Mouse (Mus musculus) limb, embryonic 13.5 days (tissue): ENCODE measurements around the gene Capg. TPM values are rescaled to one million over a fixed set of nuclear protein-coding genes. Genes with fewer than 3 reads are reported as not detected.

Experiments
- ATAC-seq: fragments of 200-750 bp; cut with Nextera tagmentation; 2 replicates; pipeline ENCODE4 v1.8.0; 2017; ENCODE audit warnings: low read depth, moderate number of reproducible peaks, moderate TSS enrichment; ENCODE audit not compliant: low FRiP score
- H3K27ac ChIP-seq: fragments of 300-500 bp; sonication (generic); 2 replicates; pipeline ENCODE4 v1.5.1; 2015; ENCODE audit warnings: inconsistent platforms, mild to moderate bottlenecking, moderate library complexity
- H3K27me3 ChIP-seq: fragments of 300-500 bp; sonication (generic); 2 replicates; pipeline ENCODE4 v1.6.1; 2015; ENCODE audit warnings: mild to moderate bottlenecking, inconsistent platforms
- H3K36me3 ChIP-seq: fragments of 300-500 bp; sonication (generic); 2 replicates; pipeline ENCODE4 v1.6.1; 2015; ENCODE audit warnings: inconsistent platforms, mild to moderate bottlenecking, moderate library complexity
- H3K4me1 ChIP-seq: fragments of 300-500 bp; sonication (generic); 2 replicates; pipeline ENCODE4 v1.6.1; 2015; ENCODE audit warnings: inconsistent platforms
- H3K4me2 ChIP-seq: fragments of 300-500 bp; sonication (generic); replicated peaks from 2 replicates; pipeline ENCODE4 v1.6.1; 2015; ENCODE audit warnings: inconsistent platforms, mild to moderate bottlenecking, moderate library complexity
- H3K4me3 ChIP-seq: fragments of 300-500 bp; sonication (generic); 2 replicates; pipeline ENCODE4 v1.5.1; 2015; ENCODE audit warnings: moderate library complexity, mild to moderate bottlenecking, inconsistent platforms
- H3K9ac ChIP-seq: fragments of 300-500 bp; sonication (generic); 2 replicates; pipeline ENCODE4 v1.6.1; 2015; ENCODE audit warnings: mild to moderate bottlenecking, inconsistent platforms
- H3K9me3 ChIP-seq: fragments of 300-500 bp; sonication (generic); 2 replicates; pipeline ENCODE4 v1.6.1; 2016; ENCODE audit warnings: inconsistent platforms
- WGBS: fragments of 180-500 bp; shearing (Covaris S2); methylation state at CpG from one replicate; pipeline ENCODE4 v1.1.7; 2015; 5-methylcytosine and 5-hydroxymethylcytosine counted together
- polyA plus RNA-seq: library from polyadenylated mRNA; unstranded; fragments of >200 nt; fragmentation: Nextera tagmentation; extraction: Ambion mirVana; gene quantifications from 2 replicates; pipeline ENCODE4 v1.2.1, GENCODE M21; 2015

The Capg gene
- 35.8 and 41.3 TPM in 2 replicates for polyA plus RNA-seq

DNA sequence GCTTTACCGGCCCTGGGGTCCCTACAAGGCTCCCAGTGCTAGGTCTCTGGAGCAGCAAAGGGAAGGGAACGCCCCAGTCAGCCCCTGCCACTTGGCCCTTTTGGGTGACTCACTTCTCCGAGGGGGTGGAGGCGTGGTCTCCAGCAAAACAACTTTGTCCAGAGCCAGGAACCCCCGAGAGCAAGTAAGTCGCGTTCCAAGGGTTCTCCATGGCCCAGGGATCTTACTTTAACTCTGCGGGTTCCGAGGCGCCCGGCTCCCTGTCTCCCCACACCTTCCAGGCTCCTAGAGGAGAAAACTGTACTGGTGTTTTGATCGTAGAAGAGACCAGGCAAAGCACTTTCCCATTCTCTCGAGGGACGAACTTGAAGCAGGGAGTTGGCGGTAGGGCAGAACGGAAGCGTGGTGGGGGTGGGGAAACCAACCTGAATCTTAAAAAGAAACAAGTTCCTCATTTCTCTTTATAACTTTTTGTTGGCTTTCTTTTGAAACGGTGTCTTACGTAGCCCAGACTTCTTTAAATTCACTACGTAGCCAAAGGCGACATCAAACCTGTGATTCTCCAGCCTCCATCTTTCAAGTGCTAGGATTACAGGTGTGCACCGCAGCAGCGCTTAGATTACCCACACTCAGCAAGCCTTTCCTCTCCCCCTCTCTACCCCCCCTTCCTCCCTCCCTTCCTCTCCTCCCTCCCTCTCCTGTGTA, at the start of gene Capg:
TSS of gene Capg (plus strand) at position 109 of the 705 bp plus-strand sequence.
- Histone ChIP-seq H3K27me3 (no peaks in the 10 kb centered on the region), H3K9me3 (peaks cover 4% of the 10 kb centered on the region; the same call in 1 of the 2 replicates), H3K4me2 (peak within 1 kb of the TSS; percentile 63), H3K27ac (peak within 1 kb of the TSS; percentile 64), H3K4me1 (peaks cover 26% of the 10 kb centered on the region), H3K4me3 (peak within 1 kb of the TSS; percentile 39), H3K9ac (peak within 1 kb of the TSS; percentile 59), H3K36me3 (no peaks in the 10 kb centered on the region)
- peak; percentile 38 for ATAC-seq
- WGBS = 5% methylated on average over 23 of the region's 23 CpGs

DNA sequence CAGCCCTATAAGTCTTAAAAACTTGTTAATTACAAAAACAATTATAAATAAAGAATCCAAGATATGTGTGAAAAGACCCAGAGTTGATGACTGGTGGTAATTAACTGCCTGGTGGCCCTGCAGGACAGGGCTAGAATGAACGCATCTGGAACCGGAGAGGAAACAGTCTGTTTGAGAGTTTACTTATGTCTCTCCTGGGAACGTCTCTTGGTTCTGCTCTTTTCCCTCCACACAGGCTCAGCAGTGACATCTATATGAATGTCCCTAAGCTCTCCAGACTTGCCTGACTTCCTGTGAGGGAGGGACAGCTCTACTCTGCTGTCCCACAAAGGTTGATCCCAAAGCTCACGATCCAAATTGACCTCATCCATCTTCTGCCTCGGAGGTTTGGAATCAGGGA, 45.2 kb upstream of the Capg start:
- 47% methylated on average over 5 of the region's 5 CpGs for WGBS
- peaks cover 25% of the 10 kb centered on the region for H3K4me1 ChIP-seq
- no peaks in the 10 kb centered on the region for H3K27me3 ChIP-seq
- no peak overlapping the region for H3K27ac ChIP-seq
- no peaks in the 10 kb centered on the region for H3K9me3 ChIP-seq
- no peak overlapping the region for H3K9ac ChIP-seq
- H3K4me2 ChIP-seq = no peak overlapping the region
- H3K4me3 ChIP-seq = no peak overlapping the region
- no peaks in the 10 kb centered on the region for H3K36me3 ChIP-seq
- no peak for ATAC-seq

DNA sequence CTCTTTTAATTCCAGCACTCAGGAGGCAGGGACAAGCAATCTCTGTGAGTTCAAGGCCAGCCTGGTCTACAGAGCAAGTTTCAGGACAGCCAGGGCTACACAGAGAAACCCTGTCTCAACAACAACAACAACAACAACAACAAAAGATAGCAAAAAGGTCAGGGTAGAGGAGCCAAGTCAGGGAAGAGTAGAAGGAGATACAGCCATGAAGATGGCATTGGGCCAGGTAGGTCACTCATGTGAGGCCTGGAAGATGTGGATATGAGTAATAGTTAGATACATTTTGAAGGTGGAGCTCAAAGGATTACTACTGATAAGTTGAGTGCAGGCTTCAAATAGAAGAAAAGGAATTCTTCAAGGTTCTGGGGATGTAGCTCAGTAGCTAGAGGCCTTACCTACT, 40.9 kb upstream of the Capg start:
- no peaks in the 10 kb centered on the region for H3K27me3 ChIP-seq
- H3K4me3 ChIP-seq = no peak overlapping the region
- H3K4me2 ChIP-seq = no peak overlapping the region
- ATAC-seq = no peak
- H3K9me3 ChIP-seq = no peaks in the 10 kb centered on the region
- peaks cover 16% of the 10 kb centered on the region for H3K4me1 ChIP-seq
- H3K9ac ChIP-seq = no peak overlapping the region
- H3K36me3 ChIP-seq = no peaks in the 10 kb centered on the region
- no peak overlapping the region for H3K27ac ChIP-seq

DNA sequence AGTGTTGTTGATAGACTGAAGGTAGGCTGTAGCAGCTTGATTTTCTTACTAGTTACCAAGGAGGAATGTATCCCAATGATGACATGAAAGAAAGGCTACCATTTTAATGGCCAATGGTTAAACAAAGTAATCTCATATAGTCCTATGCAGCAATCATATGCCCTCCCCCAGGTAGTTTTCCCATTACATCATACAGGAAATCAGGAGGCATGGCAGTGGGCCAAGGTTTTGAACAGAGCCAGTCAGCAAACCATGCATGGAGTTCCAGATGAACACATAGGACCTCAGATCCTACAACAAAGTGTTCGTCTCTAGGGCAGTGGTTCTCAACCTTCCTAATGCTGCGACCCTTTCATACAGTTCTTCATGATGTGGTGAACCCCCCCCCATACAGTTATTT, 40.3 kb upstream of the Capg start:
- no peak for ATAC-seq
- H3K9ac ChIP-seq = no peak overlapping the region
- H3K4me3 ChIP-seq = no peak overlapping the region
- 73% methylated on average over 2 of the region's 2 CpGs for WGBS
- no peaks in the 10 kb centered on the region for H3K36me3 ChIP-seq
- peaks cover 19% of the 10 kb centered on the region for H3K4me1 ChIP-seq
- H3K9me3 ChIP-seq = no peaks in the 10 kb centered on the region
- no peak overlapping the region for H3K4me2 ChIP-seq
- no peak overlapping the region; the same call in 1 of the 2 replicates for H3K27ac ChIP-seq
- no peaks in the 10 kb centered on the region for H3K27me3 ChIP-seq

DNA sequence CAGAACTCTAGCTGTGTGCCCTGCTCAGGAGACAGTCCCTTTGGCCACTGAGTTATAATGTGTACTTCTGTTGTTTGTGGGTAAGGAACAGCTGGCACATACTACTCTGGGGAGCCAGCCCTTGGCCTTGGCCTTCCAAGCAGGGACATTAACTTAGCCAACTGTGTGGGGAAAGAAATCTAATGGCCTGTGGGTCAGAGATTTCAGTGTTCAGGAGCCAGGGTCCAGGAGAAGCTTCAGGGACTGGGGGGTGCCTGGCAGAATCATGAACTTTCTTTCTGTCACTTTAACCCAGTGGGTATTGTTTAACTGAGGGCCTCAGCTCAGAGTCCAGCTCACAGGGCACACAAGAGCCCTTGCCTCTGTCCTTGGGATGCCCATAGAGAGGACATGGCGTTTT, 38.1 kb upstream of the Capg start:
- H3K4me3 ChIP-seq = no peak overlapping the region
- H3K36me3 ChIP-seq = no peaks in the 10 kb centered on the region
- H3K27ac ChIP-seq = no peak overlapping the region
- no peak overlapping the region for H3K4me2 ChIP-seq
- H3K9me3 ChIP-seq = no peaks in the 10 kb centered on the region
- H3K9ac ChIP-seq = no peak overlapping the region
- 83% methylated on average over 1 of the region's 1 CpGs for WGBS
- H3K27me3 ChIP-seq = no peaks in the 10 kb centered on the region
- no peak for ATAC-seq
- peaks cover 33% of the 10 kb centered on the region for H3K4me1 ChIP-seq

DNA sequence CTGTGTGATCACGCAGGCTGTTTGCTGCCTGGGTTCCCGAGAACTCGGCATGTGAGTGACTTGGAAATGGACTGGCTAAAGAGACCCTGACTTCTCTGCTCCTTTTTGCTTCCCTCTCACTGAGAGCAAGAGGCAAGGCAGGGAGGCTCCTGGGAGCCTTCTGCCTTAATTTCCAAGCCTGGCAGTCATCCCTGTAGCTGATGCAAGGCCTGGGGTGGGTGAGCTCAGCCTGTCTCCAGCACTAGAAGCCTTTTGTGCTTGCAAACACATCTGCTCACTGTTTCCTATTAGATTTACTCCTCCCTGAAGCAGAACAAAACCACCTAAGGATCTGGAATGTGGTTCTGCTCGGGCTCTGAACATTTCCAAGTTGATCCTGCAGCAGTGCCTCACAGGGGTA, 35.6 kb upstream of the Capg start:
- WGBS = 63% methylated on average over 4 of the region's 4 CpGs
- H3K4me2 ChIP-seq = no peak overlapping the region
- no peaks in the 10 kb centered on the region for H3K9me3 ChIP-seq
- H3K27ac ChIP-seq = peak overlapping the region; percentile 82
- no peak overlapping the region for H3K4me3 ChIP-seq
- no peak overlapping the region; the same call in 1 of the 2 replicates for H3K9ac ChIP-seq
- peaks cover 56% of the 10 kb centered on the region for H3K4me1 ChIP-seq
- no peaks in the 10 kb centered on the region for H3K27me3 ChIP-seq
- ATAC-seq = no peak
- H3K36me3 ChIP-seq = no peaks in the 10 kb centered on the region

DNA sequence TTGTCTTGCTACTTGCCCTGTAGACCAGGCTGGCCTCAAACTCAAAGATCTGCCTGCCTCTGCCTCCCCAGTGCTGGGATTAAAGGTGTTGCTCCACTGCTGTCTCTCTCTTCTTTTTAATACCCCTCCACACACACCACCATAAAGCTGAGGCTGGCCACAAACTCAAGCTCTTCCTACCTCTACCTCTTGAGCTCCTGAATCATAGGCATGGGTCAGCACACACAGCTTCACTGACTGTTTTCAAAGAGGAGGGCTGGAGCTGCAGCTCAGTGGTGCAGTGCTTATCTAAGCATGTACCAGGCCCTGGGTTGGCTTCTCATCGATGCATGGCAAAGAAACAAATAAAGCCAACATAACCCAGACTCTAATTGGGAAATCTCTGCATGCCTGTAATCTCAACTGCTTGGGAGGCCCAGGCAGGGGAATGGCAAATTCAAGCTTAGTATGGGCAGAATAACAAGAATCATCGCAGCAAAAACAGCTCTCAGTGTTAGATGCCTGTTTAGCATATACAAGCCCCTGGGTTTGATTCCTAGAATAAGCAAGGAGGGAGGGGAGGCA, 34.2 kb upstream of the Capg start:
- Histone ChIP-seq H3K27ac (no peak overlapping the region; the same call in 1 of the 2 replicates), H3K9ac (no peak overlapping the region), H3K36me3 (no peaks in the 10 kb centered on the region), H3K9me3 (no peaks in the 10 kb centered on the region), H3K4me1 (peaks cover 50% of the 10 kb centered on the region), H3K27me3 (no peaks in the 10 kb centered on the region), H3K4me2 (no peak overlapping the region), H3K4me3 (no peak overlapping the region)
- ATAC-seq = no peak
- WGBS = 68% methylated on average over 2 of the region's 2 CpGs

DNA sequence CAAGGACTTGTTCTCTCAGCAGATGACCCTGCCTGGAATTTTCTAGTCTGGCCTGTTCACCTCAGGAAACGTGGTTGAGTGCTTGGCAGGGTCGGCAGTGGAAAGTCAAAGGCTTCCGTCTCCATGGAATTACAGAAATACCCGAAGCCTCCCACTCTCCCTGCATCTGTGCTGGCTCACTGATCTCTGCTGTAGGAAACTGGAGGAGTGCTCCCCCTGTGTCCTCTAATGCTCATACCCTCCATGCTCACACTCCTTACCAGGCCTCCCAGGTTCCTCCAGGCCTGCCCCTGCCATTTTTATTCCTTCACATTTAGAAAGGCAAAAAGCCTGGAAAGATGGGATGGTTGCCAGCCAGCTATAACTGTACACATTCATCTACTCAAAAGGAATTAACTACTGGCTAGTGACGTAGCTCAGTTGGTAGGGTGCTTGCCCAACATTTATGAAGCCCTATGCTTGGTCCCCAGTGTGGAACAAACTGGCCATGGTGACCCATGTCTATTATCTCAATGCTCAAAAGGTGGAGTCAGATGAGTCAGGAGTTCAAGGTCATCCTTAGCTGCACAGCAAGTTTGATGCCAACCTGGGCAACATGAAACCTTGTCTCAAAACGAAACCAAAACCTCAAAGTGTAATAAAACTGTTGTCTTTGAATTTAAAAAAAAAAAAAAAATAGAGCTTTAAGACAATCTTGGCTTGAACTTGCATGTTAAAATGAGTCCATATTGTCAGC, 33.3 kb upstream of the Capg start:
- 70% methylated on average over 6 of the region's 6 CpGs for WGBS
- Histone ChIP-seq H3K27me3 (no peaks in the 10 kb centered on the region), H3K9me3 (no peaks in the 10 kb centered on the region), H3K9ac (no peak overlapping the region), H3K36me3 (no peaks in the 10 kb centered on the region), H3K4me2 (no peak overlapping the region), H3K27ac (no peak overlapping the region), H3K4me3 (no peak overlapping the region), H3K4me1 (peaks cover 50% of the 10 kb centered on the region)
- ATAC-seq = no peak

DNA sequence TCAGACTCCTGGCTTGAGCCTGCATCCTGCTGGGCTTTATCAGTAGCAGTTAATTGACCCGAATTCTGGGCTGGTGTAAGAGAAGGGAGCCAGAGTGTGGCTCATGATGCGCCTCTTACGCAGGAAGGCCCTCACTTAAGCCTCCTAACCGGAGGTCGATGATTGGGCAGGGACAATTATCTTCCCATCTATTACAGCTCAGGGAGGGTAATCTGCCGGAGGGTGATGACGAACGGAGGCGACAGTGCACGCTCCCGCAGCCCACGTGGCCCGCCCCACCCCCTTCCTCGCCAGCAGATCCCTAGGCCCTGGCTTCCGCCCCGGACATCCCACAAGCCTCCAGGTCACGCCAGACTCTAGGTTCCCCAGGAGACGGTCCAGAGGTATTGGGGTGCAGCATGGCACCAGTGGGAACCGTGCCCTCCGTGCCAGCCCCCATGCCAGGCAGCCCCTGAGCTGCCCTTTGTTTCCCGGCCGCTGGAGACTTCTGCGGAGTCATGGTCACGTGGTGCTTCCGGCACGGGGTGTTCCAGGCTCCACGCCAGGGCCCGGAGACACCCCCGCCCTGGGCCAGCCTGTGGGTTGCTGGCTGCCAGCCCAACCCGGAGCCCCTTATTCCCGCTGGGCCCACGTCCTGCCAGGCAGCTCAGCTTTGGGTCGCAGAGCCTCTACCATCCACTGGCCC, 31.7 kb upstream of the Capg start:
- Histone ChIP-seq H3K27me3 (no peaks in the 10 kb centered on the region), H3K4me1 (peaks cover 50% of the 10 kb centered on the region), H3K36me3 (no peaks in the 10 kb centered on the region), H3K27ac (peak overlapping the region; percentile 85), H3K9ac (peak overlapping the region; percentile 70), H3K9me3 (no peaks in the 10 kb centered on the region), H3K4me3 (peak overlapping the region; percentile 31), H3K4me2 (peak overlapping the region; percentile 66)
- 6% methylated on average over 33 of the region's 33 CpGs for WGBS
- ATAC-seq = peak; percentile 72

DNA sequence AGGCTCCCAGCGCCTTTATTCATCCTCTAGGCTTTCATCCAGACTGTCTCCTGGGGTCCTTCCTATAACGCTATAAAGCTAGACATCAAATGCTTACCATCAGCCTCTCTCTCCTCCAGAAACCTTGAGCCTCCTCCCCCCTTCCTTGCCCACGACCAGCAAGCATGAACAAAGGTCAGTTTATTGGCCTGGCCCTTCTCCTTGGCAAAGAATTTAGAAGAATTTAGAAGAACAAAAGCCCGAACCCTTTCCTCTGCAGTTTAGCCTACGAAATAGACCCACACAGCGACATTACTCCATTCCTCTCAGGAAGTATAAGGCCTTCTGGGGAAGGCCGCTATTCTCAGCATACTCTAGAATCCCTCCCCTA, 31.1 kb upstream of the Capg start:
- ATAC-seq = peak; percentile 9; the same call in 1 of the 2 replicates
- Histone ChIP-seq H3K4me3 (peak overlapping the region; percentile 31), H3K27me3 (no peaks in the 10 kb centered on the region), H3K27ac (peak overlapping the region; percentile 85), H3K4me2 (peak overlapping the region; percentile 66), H3K36me3 (no peaks in the 10 kb centered on the region), H3K9ac (peak overlapping the region; percentile 70), H3K9me3 (no peaks in the 10 kb centered on the region), H3K4me1 (peaks cover 50% of the 10 kb centered on the region)
- WGBS = 42% methylated on average over 7 of the region's 7 CpGs

DNA sequence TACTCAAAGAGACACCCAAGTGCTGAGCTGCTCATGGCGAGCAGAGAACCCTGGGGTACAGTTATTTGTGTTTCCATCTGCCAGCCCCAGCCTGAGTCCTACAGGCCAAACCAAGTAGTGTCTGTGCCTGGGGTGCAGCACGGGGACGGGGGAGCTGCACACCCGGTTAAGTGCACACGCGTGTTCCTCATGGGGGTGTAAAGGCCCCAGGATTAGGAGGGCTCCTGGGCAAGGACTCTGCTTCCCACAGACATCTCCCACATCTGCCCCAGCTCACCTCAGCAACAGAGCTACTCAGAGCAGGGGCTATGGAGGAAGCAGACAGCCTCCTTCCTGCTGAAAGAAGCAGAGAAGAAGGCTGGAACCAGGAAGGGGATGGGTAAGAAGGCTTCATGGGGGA, 28.5 kb upstream of the Capg start:
- H3K9me3 ChIP-seq = no peaks in the 10 kb centered on the region
- 91% methylated on average over 6 of the region's 6 CpGs for WGBS
- no peaks in the 10 kb centered on the region for H3K36me3 ChIP-seq
- H3K27me3 ChIP-seq = no peaks in the 10 kb centered on the region
- H3K4me2 ChIP-seq = no peak overlapping the region
- H3K27ac ChIP-seq = no peak overlapping the region
- no peak overlapping the region for H3K9ac ChIP-seq
- peaks cover 51% of the 10 kb centered on the region for H3K4me1 ChIP-seq
- ATAC-seq = no peak
- no peak overlapping the region for H3K4me3 ChIP-seq

DNA sequence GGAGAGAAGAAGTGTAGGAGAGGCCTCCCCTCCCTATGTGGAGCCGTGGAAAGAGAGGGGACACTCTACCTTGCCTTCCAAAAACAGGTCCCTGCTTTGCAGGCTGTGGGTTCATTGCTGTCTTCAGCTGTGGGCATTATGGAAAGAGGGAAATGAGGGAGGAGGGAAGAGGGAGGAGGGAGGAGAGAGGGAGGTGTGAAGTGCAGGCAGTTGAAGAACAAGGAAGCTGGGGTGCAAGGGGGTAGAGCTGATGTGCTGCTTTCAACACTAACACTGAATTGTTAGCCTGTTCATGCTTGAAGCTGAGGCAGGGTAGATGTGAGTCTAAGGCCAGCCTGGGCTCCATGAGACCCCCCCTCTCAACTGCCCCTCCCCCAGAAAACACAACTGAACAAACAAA, 25.3 kb upstream of the Capg start:
- H3K36me3 ChIP-seq = no peaks in the 10 kb centered on the region
- H3K4me3 ChIP-seq = no peak overlapping the region
- H3K9ac ChIP-seq = no peak overlapping the region
- H3K4me1 ChIP-seq = peaks cover 20% of the 10 kb centered on the region
- H3K27ac ChIP-seq = no peak overlapping the region
- no peak overlapping the region for H3K4me2 ChIP-seq
- ATAC-seq = no peak
- WGBS = 67% methylated on average over 1 of the region's 1 CpGs
- no peaks in the 10 kb centered on the region for H3K27me3 ChIP-seq
- H3K9me3 ChIP-seq = no peaks in the 10 kb centered on the region
